Comparison of ENCODE assay signal across 22 mouse cellular contexts in genomic region chr1:173016157-173016556, GRCm38 (mm10).
"Had no signal": no experiment of that assay in that cellular context is flagged by ENCODE, and none has a peak within 500 bp of the region (broad histone marks: within the 10 kb centered on the region; RNA-seq: fewer than 3 reads in every experiment).

No protein-coding gene starts in this region.

- ATAC-seq: hindbrain, embryonic 16.5 days; hindbrain, postnatal 0 days; inflammation-experienced regulatory T-cells, adult 6 months; intestine, embryonic 15.5 days; intestine, embryonic 16.5 days; intestine, postnatal 0 days had no signal

- DNase-seq: heart, postnatal 10 days; heart, postnatal 14 days; heart, postnatal 36 days; heart, postnatal 4 days; kidney, adult 11 months; kidney, adult 18-20 months; kidney, adult 2 months; kidney, adult 8-10 months; kidney, adult 9 months; kidney, postnatal 10 days; kidney, postnatal 14 days; kidney, postnatal 25 days; kidney, postnatal 36 days; kidney, postnatal 4 days; layer of hippocampus, adult 9-11 months; layer of hippocampus, postnatal 36 days had no signal
